Mouse (Mus musculus): ENCODE measurements around the gene Col24a1.

DNA sequence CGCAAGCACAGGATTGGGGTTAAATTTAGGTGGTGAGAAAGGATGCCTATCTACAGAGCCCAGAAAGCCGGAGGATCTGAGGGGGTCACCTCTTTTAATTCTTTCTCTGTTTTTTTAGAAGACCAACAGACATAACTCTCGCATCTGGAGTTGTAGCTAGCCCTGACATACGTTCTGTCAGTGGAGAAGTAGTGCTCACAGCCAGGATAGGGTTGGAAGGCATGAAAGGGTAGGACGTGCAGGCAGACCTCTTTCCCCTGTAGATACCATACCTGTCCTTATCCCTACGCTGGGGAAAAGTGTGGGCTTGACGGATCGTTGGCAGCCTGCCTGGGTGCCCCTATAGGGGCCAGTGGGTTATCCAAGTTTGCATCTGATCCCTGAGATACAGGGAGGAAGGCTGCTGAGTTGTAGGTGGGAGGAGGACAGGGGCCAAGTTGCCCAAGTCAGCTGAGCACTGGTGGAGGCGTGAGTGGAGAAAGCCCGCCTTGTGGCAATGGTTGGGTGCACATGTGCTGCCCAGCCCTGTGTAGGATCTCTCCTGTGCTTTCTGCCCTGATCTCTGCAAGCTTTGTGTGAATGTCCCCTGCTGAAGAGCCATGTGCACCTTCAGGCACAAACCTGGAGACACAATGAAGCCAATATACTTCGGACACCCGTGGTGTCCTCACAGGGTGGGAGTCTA, 1.5 kb downstream of the Col24a1 start:
- TF ChIP-seq CEBPB (IDR thresholded peaks at IDR 0.05; ENCODE audit: insufficient read depth, poor library complexity, severe bottlenecking) (no peak), TCF12 (IDR thresholded peaks at IDR 0.05; ENCODE audit: insufficient read depth, poor library complexity, severe bottlenecking) (no peak), MAX (IDR thresholded peaks at IDR 0.05; ENCODE audit: low read depth) (no peak), POLR2A (IDR thresholded peaks at IDR 0.05; ENCODE audit: insufficient read length, low read depth) (no peak), MYOD1 (IDR thresholded peaks at IDR 0.05; ENCODE audit: control insufficient read depth in 1 of 3, insufficient read length in 2 of 3, low read depth in 2 of 3) (no peak), USF1 (IDR thresholded peaks at IDR 0.05; ENCODE audit: low read depth) (no peak)
